Mouse (Mus musculus) lung, embryonic 14.5 days (tissue): ENCODE measurements around the gene Kat7. TPM values are rescaled to one million over a fixed set of nuclear protein-coding genes. Genes with fewer than 3 reads are reported as not detected.

Experiments
- ATAC-seq: fragments of 200-750 bp; cut with Nextera tagmentation; 2 replicates; pipeline ENCODE4 v1.8.0; 2017; ENCODE audit warnings: mild to moderate bottlenecking, moderate TSS enrichment, moderate library complexity; ENCODE audit not compliant: insufficient read depth
- DNase-seq: peaks from one replicate; pipeline ENCODE4 v3.0.0-alpha.2; 2015
- H3K27ac ChIP-seq: fragments of 300-500 bp; sonication (generic); 2 replicates; pipeline ENCODE4 v1.5.1; 2014; ENCODE audit warnings: low read depth, mild to moderate bottlenecking, moderate library complexity
- H3K27me3 ChIP-seq: fragments of 300-500 bp; sonication (generic); 2 replicates; pipeline ENCODE4 v1.6.1; 2014; ENCODE audit warnings: low read length, control low read depth; ENCODE audit not compliant: insufficient read depth
- H3K36me3 ChIP-seq: fragments of 300-500 bp; sonication (generic); 2 replicates; pipeline ENCODE4 v1.6.1; 2014; ENCODE audit warnings: control low read depth; ENCODE audit not compliant: insufficient read depth
- H3K4me1 ChIP-seq: fragments of 300-500 bp; sonication (generic); 2 replicates; pipeline ENCODE4 v1.6.1; 2014; ENCODE audit warnings: antibody characterized with exemption, control low read depth; ENCODE audit not compliant: insufficient read depth
- H3K4me2 ChIP-seq: fragments of 300-500 bp; sonication (generic); 2 replicates; pipeline ENCODE4 v1.6.1; 2014; ENCODE audit warnings: mild to moderate bottlenecking
- H3K4me3 ChIP-seq: fragments of 300-500 bp; sonication (generic); 2 replicates; pipeline ENCODE4 v1.5.1; 2014; ENCODE audit warnings: low read depth, low read length
- H3K9ac ChIP-seq: fragments of 300-500 bp; sonication (generic); 2 replicates; pipeline ENCODE4 v1.6.1; 2014
- H3K9me3 ChIP-seq: fragments of 300-500 bp; sonication (generic); 2 replicates; pipeline ENCODE4 v1.6.1; 2016; ENCODE audit warnings: low read depth, low read length, control low read depth
- CTCF ChIP-seq: IDR thresholded peaks from 2 replicates; pipeline ENCODE4 v1.5.1; 2016; ENCODE audit warnings: antibody characterized with exemption, low read depth
- WGBS: fragments of 180-500 bp; shearing (Covaris S2); extraction: QIAGEN DNeasy Blood & Tissue Kit; methylation state at CpG from one replicate; pipeline ENCODE4 v1.1.7; 2014; 5-methylcytosine and 5-hydroxymethylcytosine counted together
- polyA plus RNA-seq: library from polyadenylated mRNA; unstranded; fragments of >200 nt; fragmentation: Nextera tagmentation; extraction: Ambion mirVana; gene quantifications from 2 replicates; pipeline ENCODE4 v1.2.1, GENCODE M21; 2014

Kat7 gene
- polyA plus RNA-seq, 1 experiment from 2014 or later = 83.7 TPM

- Histone ChIP-seq H3K27ac (0 out of 2 replicates have a peak overlapping the region, but pooled peaks have one; percentile 24), H3K4me2 (no peak overlapping the region), H3K9me3 (no peaks in the 10 kb centered on the region), H3K27me3 (no peaks in the 10 kb centered on the region), H3K4me3 (no peak overlapping the region), H3K36me3 (no peaks in the 10 kb centered on the region), H3K9ac (no peak overlapping the region), H3K4me1 (peaks cover 11% of the 10 kb centered on the region)
- no peak for TF ChIP-seq CTCF
- ATAC-seq = no peak
- DNase-seq = no peak
- WGBS = 78% methylated on average over 9 of the region's 9 CpGs
Observed at GRCm38 (mm10) chr11:95333805-95334204, 23.8 kb upstream of the Kat7 start.

- Histone ChIP-seq H3K4me3 (no peak overlapping the region), H3K4me1 (peaks cover 5% of the 10 kb centered on the region), H3K27me3 (no peaks in the 10 kb centered on the region), H3K36me3 (no peaks in the 10 kb centered on the region), H3K27ac (no peak overlapping the region), H3K9ac (no peak overlapping the region), H3K4me2 (no peak overlapping the region), H3K9me3 (no peaks in the 10 kb centered on the region)
- ATAC-seq = no peak
- TF ChIP-seq CTCF = no peak
- no peak for DNase-seq
- WGBS = 43% methylated on average over 4 of the region's 4 CpGs
Observed at GRCm38 (mm10) chr11:95333209-95333608, 23.2 kb upstream of the Kat7 start.

GRCm38 (mm10) chr11:95330662-95331061 lies 20.6 kb upstream of the Kat7 start:
- ATAC-seq (no peak), DNase-seq (no peak)
- 30% methylated on average over 1 of the region's 1 CpGs for WGBS
- no peak for TF ChIP-seq CTCF
- Histone ChIP-seq H3K4me1 (no peaks in the 10 kb centered on the region; the same call in 1 of the 2 replicates), H3K4me3 (no peak overlapping the region), H3K36me3 (no peaks in the 10 kb centered on the region), H3K27me3 (no peaks in the 10 kb centered on the region), H3K27ac (no peak overlapping the region), H3K9me3 (no peaks in the 10 kb centered on the region), H3K9ac (no peak overlapping the region), H3K4me2 (no peak overlapping the region)

- no peaks in the 10 kb centered on the region for H3K36me3 ChIP-seq
- no peaks in the 10 kb centered on the region for H3K27me3 ChIP-seq
- ATAC-seq = no peak
- DNase-seq = no peak
- no peak overlapping the region for H3K27ac ChIP-seq
- H3K9me3 ChIP-seq = no peaks in the 10 kb centered on the region
- no peak overlapping the region for H3K4me3 ChIP-seq
- no peak overlapping the region for H3K9ac ChIP-seq
- no peak for TF ChIP-seq CTCF
- WGBS = 81% methylated on average over 5 of the region's 5 CpGs
- no peak overlapping the region for H3K4me2 ChIP-seq
- H3K4me1 ChIP-seq = no peaks in the 10 kb centered on the region; the same call in 1 of the 2 replicates
Observed at GRCm38 (mm10) chr11:95328629-95329028, 18.6 kb upstream of the Kat7 start.

GRCm38 (mm10) chr11:95326243-95326642 lies 16.2 kb upstream of the Kat7 start:
- no peaks in the 10 kb centered on the region; the same call in 1 of the 2 replicates for H3K4me1 ChIP-seq
- TF ChIP-seq CTCF = no peak
- no peaks in the 10 kb centered on the region for H3K27me3 ChIP-seq
- H3K27ac ChIP-seq = peak overlapping the region; percentile 77
- no peak overlapping the region for H3K9ac ChIP-seq
- no peak for ATAC-seq
- H3K9me3 ChIP-seq = no peaks in the 10 kb centered on the region
- 59% methylated on average over 11 of the region's 11 CpGs for WGBS
- DNase-seq = peak; percentile 44
- no peak overlapping the region for H3K4me2 ChIP-seq
- H3K36me3 ChIP-seq = no peaks in the 10 kb centered on the region
- H3K4me3 ChIP-seq = no peak overlapping the region

GRCm38 (mm10) chr11:95325832-95326231 lies 15.8 kb upstream of the Kat7 start:
- Histone ChIP-seq H3K27ac (peak overlapping the region; percentile 77; the same call in 1 of the 2 replicates), H3K27me3 (no peaks in the 10 kb centered on the region)
- WGBS = 70% methylated on average over 4 of the region's 4 CpGs

GRCm38 (mm10) chr11:95324181-95324580 lies 14.1 kb upstream of the Kat7 start:
- no peak for ATAC-seq
- WGBS = 88% methylated on average over 10 of the region's 10 CpGs
- TF ChIP-seq CTCF = no peak

More at GRCm38 (mm10) chr11:95325832-95326231, 15.8 kb upstream of the Kat7 start:
- no peaks in the 10 kb centered on the region for H3K36me3 ChIP-seq
- DNase-seq = no peak
- H3K4me3 ChIP-seq = no peak overlapping the region
- no peak overlapping the region for H3K9ac ChIP-seq
- H3K4me1 ChIP-seq = no peaks in the 10 kb centered on the region; the same call in 1 of the 2 replicates
- no peak overlapping the region for H3K4me2 ChIP-seq
- no peak for TF ChIP-seq CTCF
- no peak for ATAC-seq
- no peaks in the 10 kb centered on the region for H3K9me3 ChIP-seq

GRCm38 (mm10) chr11:95320010-95320409 lies 10.0 kb upstream of the Kat7 start:
- no peak for ATAC-seq
- no peak for DNase-seq

More at GRCm38 (mm10) chr11:95324181-95324580, 14.1 kb upstream of the Kat7 start:
- no peaks in the 10 kb centered on the region for H3K9me3 ChIP-seq
- no peaks in the 10 kb centered on the region for H3K36me3 ChIP-seq
- no peak overlapping the region for H3K27ac ChIP-seq
- H3K4me2 ChIP-seq = no peak overlapping the region
- H3K4me1 ChIP-seq = no peaks in the 10 kb centered on the region; the same call in 1 of the 2 replicates
- no peaks in the 10 kb centered on the region for H3K27me3 ChIP-seq
- H3K9ac ChIP-seq = no peak overlapping the region
- DNase-seq = no peak
- no peak overlapping the region for H3K4me3 ChIP-seq

More at GRCm38 (mm10) chr11:95320010-95320409, 10.0 kb upstream of the Kat7 start:
- Histone ChIP-seq H3K4me1 (no peaks in the 10 kb centered on the region), H3K27me3 (no peaks in the 10 kb centered on the region), H3K4me3 (no peak overlapping the region), H3K9ac (no peak overlapping the region), H3K27ac (no peak overlapping the region), H3K4me2 (no peak overlapping the region), H3K9me3 (no peaks in the 10 kb centered on the region), H3K36me3 (no peaks in the 10 kb centered on the region)
- WGBS = 83% methylated on average over 1 of the region's 1 CpGs
- TF ChIP-seq CTCF = no peak
